Mouse (Mus musculus): ENCODE results near the gene Gm11111.
"Not testable (repeated sequence)": the region's sequence is repeated elsewhere in the genome, so short reads cannot be mapped to it uniquely, and the experiment has no call there.

The Gm11111 gene

DNA sequence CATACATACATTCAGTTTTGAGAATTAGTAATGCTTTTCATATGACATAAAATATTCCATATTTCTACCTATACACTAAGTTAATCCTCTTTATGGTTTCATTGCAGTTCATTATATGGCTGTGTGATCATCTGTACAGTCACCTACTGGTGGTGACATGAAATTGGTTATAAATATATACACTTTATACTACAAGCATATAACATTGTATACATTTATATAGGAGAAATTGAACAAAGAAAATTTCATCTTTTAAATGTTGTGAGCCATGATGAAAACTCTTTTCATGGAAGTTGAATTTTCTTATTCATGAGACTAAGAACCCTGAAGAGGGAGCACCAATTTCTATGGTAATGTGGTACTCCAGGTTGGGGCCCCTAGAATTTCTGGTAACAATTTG is at the start of gene Gm11111:
Gm11111 (plus strand) TSS at position 301 of the 400 bp plus-strand sequence.
- DNase-seq = no peak

DNA sequence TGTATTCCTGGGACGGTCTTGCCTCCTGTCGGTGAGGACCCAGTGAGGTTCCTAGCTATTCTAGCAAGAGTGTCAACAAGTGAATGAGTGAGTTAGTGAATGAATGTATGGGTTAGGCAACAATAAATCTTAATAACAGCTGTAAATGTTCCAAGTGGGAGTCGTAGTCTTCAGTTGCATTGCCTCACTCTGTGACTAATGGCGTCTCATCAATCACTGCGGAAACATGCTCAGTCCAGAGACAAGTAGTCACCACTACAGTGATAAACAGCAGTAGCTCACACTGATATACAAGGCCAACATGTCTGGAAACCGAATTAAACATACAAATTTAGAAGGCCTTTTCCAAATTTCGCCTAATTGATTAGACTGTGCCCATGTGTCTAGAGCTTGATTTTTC is 36.3 kb upstream of the Gm11111 start:
- no peak for DNase-seq

DNA sequence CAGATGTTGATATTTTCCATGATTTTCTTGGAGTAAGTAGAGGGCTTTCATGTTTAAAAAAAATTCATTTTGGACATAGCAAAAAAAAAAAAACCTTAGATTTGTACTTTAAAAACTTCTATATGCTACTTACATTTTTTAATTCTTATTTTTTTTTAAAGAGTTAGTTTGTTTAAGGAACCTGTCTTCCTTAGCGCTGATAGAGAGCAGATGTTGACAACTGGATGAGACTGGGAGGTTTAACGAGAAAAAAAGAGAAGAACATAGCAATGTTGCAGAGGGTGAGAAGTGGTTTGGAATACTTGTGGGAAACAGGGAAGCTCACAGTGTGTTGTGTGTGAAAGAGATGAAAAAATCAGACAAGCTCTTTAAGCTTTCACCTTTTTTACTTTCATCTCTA is 32.4 kb upstream of the Gm11111 start:
- DNase-seq = no peak

DNA sequence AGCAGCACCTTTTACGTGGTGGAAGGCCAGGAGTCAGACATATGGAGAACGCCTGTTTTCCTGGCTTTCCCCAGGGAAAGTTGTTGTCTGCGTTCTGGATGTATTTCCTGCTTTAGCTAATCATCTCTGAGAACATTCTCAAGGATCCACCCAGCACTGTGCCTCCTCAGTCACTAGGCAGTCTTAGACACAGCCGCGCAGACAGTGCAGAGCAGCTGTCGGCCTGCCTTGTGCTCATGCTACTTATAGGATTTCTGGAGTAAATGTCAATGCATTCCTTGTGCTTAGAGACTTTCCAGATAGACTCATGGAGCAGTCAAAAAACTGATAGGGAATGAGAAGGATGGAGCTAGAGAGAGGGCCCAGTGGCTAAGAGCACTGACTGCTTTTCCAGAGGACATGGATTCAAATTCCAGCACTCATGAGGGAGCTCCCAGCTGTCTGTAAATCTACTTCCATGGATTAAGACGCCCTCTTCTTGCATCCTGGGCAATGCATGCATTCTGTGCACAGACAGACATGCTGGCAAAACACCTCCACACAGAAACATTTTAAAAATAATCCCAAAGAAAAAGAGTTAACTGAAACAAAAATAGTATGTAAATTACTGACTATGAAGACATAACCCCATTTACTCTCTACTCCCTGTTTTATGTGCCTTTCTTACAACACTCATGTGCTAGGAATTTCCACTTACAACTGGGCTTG is 30.1 kb upstream of the Gm11111 start:
- DNase-seq = no peak

DNA sequence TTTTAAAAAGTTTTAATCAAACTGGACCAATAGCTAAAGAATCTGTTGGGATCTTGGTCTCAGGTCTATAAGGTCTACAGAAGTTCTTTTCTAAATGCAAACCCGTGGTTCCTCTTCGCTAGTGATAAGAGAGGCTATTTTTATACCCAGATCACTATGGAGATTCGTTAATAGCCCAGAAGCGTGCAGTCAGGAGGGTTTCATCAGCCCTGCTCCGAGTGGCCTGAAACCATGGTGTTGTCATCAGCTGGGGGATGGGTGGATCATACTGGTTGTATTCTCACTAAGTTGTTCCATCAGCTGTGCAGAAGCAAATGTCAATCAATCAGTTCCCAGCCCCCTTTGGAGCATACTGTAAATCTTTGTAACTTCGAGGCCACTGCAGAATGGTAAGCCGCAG is 29.4 kb upstream of the Gm11111 start:
- no peak for DNase-seq

DNA sequence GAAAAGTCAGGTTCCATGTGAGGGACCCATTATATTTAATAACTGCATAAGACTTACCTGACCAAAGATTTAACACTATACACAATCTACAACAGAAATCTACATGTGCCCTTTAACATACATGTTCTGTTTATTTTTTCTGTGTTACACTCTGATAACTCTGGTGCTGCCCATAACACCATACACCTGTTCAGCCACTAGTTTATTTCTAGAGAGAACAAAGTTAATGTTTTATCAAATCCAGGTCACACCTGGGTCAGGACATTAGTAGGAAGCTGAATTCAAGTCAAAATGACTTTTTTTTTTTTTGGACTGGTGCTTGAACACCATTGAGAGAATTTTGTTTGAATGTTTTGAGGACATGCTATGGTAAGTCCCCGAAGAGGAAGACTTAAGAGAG is 28.7 kb upstream of the Gm11111 start:
- DNase-seq = no peak

DNA sequence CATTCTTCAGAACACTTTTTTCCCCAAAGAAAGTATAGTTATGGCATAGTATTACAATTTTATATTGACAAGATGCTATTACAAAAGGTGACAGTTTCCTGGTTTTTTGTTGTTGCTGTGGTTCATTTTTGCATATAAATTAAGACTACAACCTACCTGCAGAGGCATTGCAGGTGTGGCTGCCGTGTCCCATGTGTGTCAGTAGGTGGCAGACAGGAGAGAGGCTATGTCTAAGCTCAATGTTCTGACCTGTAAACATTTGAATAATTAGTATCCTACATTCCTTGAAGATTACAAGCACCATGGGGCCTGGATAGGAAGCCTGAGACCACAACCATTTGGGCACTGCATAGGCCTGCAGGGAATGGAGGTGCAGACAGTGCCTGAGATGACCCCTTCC is 11.2 kb upstream of the Gm11111 start:
- DNase-seq = no peak

DNA sequence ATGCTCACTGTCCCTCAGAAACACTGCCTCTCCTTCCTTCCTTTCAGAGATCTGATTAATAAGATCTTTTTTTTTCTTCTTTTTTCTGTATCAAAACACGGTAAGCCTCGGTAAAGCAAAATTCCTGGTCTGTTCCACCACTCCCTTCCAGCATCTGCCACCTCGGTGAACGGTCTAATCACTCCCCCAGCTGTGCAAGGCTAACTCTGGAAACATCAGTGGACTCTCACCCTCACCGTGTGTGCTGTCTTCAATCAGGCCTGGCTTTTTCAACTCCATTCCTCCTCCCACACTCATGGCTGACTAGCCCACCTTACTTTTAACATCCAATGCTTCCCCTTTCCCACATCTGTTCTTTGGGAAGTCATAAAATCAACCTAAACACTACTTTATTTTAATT is 2.2 kb upstream of the Gm11111 start:
- no peak for DNase-seq

DNA sequence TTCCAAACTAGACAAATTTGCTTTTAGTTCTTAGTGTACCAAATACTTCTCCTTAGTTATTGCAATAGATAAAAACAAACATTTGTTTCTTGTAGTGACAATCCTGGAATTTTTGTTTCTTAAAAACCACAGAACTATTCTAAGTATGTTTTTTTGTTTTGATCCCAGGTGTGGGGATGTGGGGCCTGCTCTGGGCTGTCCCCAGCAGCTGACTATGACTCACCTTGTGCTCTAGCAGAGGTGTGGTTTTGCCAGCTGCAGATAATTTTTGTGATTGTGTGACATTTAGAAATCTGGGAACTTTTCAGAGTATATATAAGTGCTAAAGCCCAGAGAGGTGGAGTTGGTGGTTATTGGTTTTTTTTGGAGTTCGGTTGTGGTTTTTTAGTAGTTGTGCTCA is 1.6 kb upstream of the Gm11111 start:
- DNase-seq = no peak

DNA sequence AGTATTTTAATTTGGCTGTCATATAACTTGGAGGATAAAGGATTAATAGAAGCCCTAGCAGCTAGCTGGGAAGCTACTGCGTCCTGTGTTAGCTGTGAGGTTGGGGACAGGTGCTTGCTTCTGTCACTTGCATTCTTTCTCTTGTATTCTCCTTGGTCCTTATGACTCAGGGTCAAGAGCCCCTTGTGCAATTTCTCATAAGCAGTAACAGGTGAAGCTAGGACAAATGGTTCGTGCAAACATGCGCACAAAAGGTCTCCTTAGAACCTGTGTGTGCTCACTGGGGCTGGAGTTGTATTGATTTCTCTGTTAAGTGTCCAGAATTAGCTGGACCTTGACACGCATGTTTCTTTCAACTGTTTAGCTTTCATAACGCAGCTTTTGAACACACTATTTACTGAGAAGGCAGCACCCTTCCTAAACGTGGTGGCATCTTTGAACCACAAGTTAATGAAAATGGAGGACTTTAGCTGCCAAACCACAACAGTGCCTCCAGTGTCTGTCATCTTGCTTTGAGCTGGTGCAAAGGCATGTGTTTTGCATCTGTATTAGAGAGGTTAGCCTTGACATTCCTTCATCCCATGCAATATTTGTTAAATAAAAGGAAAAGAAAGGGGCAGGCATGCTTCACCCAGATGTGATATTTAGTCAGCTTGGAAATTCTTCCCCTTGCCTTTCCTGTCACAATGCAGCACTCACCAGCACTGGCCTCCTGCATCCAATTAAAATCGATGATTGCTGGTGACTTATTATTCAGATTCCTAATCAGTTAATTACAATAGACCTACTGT is 511 bp downstream of the Gm11111 start:
- no peak for DNase-seq

DNA sequence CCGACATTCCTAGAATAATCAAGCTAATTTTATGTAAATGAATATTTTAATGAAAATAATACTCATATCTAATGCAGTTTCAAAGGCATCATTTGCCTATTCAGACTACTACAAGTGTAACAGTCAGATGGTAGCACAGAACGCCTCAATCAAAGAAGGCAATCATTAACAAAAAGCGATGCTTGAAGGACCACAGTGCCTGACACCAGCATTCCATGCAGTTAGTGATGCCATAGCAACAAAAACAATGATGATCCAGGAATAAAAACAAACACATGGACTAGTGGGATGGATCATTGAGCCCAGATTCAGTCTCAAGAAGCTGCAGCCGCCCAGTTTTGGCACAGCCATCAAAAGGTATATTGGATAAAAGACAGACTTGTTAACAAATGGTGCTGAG is 8.8 kb downstream of the Gm11111 start:
- no peak for DNase-seq

DNA sequence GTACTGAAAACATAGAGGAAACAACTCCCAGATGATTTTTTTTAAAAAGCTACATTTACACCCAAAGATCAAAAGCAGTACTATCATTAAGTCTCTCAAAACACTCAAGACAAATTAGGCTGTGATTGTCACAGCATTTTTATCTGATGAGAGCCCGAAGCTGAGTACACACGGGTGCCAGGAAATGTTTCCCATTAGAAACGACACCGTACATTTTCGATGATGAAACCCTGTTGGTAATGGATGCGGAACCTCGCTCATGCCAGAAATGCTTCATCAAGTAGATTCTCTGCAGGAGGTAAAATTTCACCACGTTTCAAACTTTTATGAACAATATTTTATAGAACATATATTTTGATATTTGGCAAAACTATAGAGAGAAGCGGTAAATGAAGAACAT is 10.3 kb downstream of the Gm11111 start:
- no peak for DNase-seq

DNA sequence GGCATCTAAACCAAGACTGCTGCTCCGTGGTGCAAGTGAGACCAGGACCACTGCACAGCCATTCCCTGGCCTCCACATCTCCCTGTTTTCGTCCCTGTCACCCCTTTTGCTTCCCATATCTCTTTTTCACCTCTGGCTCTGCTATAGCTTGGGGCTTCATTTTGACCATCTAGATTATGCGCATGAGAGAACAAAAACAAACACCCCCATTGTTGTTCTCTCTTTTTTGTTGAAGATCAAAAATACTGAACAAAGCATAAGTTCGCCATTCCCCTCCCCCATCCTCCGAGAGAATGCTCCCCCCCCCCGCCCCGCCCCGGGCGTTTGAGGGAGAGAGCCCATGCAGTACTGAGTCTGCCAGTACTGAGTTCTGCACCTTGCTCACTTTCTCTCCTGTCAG is 11.3 kb downstream of the Gm11111 start:
- DNase-seq = no peak

DNA sequence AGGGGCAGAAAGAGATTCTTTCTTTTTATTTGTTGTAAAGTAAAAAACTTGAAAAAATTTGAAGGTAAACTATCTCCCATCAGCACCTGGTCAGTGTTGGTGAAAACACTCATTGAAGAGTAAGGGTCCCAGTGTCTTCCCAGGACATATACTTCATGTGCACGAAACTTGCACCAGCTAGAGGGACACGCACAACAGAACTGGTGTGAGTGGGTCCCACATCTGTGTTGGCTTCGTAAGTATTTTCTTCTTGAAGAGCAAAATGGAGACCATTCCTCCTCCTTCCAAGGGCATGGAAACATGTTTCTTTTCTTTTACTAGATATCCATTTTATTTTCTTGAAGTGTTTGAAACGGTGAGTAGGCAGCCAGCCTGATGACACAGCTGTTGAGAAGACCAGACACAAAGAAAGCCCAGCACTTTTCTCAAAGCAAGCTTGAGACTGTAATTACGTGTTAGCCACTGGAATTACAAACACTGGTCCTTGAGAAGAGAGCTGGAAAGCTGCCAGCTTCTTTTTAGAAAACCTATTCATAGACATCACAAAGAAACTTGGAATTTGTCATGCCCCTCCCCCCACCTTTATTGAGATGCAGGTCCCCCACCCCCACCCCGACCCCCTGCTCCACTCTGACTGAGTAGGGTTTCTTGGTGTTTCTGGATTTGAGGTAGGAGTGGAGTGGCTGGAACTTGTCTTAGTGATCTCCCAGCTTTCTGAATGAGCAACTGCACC is 14.1 kb downstream of the Gm11111 start:
- DNase-seq = no peak

DNA sequence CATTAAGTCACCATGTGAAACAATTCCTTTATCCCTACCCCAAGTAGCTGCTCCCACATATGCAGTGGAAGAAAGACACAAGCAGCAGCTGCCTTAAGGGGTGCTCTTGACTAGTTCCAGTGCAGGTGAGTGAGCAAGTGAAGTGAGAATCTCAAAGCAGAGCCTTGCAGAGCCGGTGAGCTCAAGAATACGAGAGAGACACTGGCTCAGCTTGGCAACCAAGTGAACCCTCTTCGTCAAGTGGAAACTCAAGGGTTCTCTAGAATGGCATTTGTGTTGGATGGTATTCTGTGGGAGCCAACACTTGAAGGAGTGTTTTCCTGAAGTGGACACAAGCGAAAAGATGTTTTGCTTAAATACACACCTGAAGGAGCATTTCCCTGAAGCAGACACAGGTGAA is 16.0 kb downstream of the Gm11111 start:
- no peak for DNase-seq

DNA sequence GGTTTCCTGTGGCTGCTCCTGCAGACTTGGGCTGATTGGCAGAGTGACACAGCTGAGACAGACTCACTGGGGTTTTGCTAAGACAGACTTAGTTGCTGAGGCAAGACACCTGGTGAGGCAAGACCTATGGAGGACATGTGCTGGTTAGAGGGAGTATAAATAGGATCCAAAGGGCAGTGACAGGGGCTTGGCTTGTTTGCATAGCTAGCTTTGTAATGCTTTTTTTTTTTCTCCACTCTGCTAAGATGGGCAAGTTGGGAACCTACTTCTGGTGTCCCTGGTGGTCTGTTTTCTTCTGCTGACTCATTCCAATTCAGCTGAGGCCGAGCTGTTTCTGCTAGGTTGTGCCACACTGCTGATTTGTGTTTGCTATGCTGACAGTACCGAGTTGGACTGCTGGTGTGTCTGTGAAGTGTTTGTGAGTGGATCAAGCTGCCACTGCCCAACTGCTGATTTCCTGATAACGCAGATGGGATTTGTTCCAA is 16.6 kb downstream of the Gm11111 start:
- no peak for DNase-seq

DNA sequence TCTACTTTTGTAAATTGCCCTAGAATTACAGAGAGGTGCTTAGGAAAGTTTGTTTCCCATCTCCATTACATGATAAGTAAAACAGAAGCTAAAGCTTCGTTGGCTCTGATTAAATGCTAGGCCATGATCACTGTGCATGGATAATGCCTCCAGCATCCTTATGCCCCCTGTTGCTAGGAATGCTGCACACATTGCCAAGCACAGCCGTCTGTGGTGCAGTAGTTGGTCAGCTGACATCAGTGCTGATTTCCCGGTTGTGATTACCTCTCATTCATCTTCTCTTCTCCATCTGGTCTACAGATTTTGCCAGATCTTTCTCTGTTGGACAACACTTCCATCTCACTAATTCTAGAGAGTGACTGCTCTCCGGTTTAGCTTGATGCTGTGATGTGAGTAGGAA is 19.9 kb downstream of the Gm11111 start:
- DNase-seq = no peak

DNA sequence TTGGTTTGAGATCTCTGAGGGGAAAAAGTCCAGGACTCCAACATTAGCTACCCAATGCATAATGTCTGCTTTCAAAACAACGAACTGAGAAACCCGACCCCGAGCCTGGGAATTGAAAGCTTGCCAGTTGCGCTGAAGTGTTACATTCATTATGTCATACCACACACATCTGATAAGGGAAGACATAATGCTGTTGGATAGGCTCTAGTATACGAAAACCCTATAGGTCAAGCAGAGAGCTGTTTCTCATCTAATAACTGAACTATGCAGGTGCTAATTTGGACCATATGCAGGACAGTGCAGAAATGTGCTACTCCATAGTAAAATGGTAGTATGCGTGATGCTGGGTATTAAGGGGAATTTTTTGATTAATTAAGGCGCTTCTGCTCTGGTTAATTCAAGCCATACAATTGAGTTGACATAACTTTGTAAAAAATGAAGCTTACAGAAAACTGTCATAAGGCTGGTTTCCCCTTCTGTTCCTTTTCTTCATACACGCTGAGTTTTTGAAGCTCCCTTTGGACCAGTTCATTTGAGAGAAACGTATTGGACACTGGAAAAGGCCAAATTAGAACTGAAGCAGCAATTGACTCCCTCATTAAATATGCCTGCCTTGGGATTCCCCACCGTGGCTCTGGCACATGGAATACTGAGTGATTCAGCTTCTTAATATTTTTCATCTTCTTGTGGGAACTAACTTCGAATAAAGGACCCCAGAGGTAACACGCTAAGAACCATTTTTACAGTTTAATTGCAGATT is 22.4 kb downstream of the Gm11111 start:
- DNase-seq = no peak

DNA sequence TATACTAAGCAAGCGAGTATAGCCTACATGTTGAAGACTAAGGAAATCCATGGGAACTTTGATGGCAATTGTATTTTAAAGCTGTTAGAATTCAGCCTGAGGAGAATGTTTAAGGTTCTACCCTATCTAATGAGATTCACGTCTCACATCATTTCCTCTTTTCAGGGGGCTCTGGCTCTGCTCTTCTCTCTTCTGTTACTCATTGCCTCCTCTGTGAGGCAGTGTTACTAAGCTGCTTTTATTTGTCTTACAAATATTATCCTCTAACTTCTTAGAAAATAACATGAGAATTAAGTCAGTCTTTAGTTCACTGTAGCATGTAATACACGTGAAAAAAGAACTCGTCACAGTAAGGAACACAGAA is 23.0 kb downstream of the Gm11111 start:
- DNase-seq = no peak

DNA sequence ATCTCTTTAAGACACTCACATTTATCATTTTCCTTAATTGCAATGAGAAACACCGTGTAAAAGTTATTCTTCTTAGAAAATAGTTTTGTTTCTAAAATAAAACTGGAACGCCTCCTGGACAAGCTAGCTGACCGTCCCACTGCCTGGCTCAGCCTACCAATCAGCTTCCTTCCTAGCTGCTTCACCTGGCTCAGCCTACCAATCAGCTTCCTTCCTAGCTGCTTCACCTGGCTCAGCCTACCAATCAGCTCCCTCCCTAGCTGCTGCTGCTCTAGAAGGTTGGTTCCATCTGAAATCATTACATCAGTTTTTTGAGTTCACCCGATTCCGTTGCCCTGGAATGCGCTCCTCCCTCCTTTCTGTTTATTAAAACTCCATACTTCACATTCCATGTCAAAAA is 24.0 kb downstream of the Gm11111 start:
- not testable (repeated sequence) for DNase-seq

DNA sequence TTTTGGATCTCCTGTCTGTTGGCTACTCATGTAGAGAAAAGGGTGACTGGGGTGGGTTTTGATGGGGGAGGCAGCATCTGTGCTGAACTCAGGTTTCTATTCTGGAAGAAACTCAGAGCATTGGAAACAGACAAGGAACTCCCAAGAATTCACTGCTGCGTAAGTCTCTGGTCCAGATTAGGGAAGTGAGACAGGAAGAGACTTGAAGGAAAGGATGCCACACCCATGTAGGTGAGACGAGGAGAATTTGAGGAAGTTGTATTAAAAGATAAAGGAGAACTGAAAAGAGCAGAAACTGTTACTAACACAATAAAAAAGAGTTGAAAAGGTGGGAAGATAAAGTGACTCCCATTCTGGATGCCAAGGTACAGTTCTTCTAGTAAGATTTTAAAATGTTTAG is 25.9 kb downstream of the Gm11111 start:
- DNase-seq = no peak

DNA sequence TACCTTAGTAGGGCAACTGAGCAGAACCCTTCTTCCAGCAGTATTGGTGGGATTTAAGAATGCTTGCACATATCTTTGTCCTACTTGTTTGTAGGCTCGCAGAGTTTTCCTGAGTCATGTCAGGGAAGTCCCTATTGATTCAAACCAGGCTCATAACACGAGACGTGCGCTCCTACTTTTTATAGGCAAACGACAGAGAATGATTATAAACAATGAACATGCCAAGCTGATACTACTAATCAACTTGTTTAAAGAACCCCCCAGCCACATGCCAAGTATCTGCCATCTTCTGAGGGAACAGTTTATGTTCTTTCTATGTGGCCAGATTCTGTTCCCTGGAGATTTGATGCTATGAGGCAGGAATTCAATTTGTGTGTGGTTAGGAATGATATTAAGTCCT is 28.3 kb downstream of the Gm11111 start:
- DNase-seq = no peak

DNA sequence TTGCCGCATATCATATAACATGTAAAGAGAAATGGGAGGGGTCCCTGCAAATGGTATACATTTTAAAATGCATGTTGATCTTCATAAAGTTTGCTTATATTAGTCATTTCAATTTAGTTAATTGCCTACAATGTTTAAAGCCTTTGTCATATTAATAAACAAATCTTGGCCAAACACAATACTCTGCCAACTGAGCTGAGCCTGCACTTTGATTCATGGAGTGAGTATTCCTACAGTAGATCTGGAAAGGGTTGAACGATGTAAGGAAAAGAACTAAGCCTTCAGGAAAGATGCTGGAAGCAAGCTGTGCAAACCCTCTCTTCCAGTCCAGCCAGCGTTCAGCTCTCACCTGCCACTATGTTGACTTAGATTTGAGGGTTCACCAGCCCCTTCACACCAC is 29.6 kb downstream of the Gm11111 start:
- no peak for DNase-seq

Data from cerebellum, adult 11 months (tissue).